Mouse (Mus musculus): Measurements from ENCODE around the gene Trp73.

DNA sequence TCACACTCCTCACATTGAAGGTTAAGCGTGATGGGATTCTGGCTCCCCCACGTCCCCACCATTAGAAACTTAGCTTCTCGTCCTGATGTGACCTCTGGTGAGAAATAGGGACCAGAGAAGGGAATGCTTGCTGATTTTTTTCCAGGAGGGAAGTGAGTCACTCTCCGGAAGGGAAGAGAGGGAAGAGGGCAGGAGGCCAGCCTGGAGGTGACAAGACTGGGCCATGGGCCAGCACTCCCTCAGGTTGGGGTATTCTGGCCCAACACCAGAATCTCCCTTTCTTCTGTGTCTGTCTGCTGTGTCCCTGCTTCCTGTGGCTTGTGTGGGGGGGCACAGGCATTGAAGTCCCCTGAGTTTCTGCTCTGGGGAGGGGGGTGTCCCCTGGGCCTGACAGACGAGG is 43.6 kb upstream of the Trp73 start:
- TF ChIP-seq POLR2A (IDR thresholded peaks at IDR 0.05; ENCODE audit: insufficient read depth, low read depth, low read length) = no peak
- no peak for TF ChIP-seq CTCF (IDR thresholded peaks at IDR 0.05; ENCODE audit: insufficient read depth, low read depth, low read length)

Data from olfactory bulb, adult 2 months (tissue).